Mouse (Mus musculus) liver, embryonic 12.5 days (tissue): ENCODE data around the gene Dclk2. TPM values are rescaled to one million over a fixed set of nuclear protein-coding genes. Genes with fewer than 3 reads are reported as not detected.

Source experiments
- ATAC-seq: fragments of 200-750 bp; cut with Nextera tagmentation; 2 replicates; pipeline ENCODE4 v1.8.0; 2017; ENCODE audit warnings: moderate number of reproducible peaks, mild to moderate bottlenecking, moderate library complexity
- H3K27ac ChIP-seq: fragments of 300-500 bp; sonication (generic); 2 replicates; pipeline ENCODE4 v1.5.1; 2016; ENCODE audit warnings: mild to moderate bottlenecking
- H3K27me3 ChIP-seq: fragments of 300-500 bp; sonication (generic); replicated peaks from 2 replicates; pipeline ENCODE4 v1.6.1; 2016; ENCODE audit warnings: mild to moderate bottlenecking, moderate library complexity
- H3K36me3 ChIP-seq: fragments of 300-500 bp; sonication (generic); 2 replicates; pipeline ENCODE4 v1.6.1; 2016; ENCODE audit warnings: mild to moderate bottlenecking, moderate library complexity
- H3K4me1 ChIP-seq: fragments of 300-500 bp; sonication (generic); 2 replicates; pipeline ENCODE4 v1.6.1; 2016
- H3K4me2 ChIP-seq: fragments of 300-500 bp; sonication (generic); 2 replicates; pipeline ENCODE4 v1.6.1; 2016; ENCODE audit warnings: mild to moderate bottlenecking, moderate library complexity
- H3K4me3 ChIP-seq: fragments of 300-500 bp; sonication (generic); 2 replicates; pipeline ENCODE4 v1.5.1; 2016; ENCODE audit warnings: mild to moderate bottlenecking, moderate library complexity
- H3K9ac ChIP-seq: fragments of 300-500 bp; sonication (generic); 2 replicates; pipeline ENCODE4 v1.6.1; 2016; ENCODE audit warnings: mild to moderate bottlenecking, moderate library complexity
- H3K9me3 ChIP-seq: fragments of 300-500 bp; sonication (generic); replicated peaks from 2 replicates; pipeline ENCODE4 v1.6.1; 2016; ENCODE audit warnings: mild to moderate bottlenecking, moderate library complexity
- WGBS: fragments of 180-500 bp; shearing (Covaris S2); methylation state at CpG from one replicate; pipeline ENCODE4 v1.1.7; 2016; ENCODE audit not compliant: insufficient replicate concordance; 5-methylcytosine and 5-hydroxymethylcytosine counted together
- polyA plus RNA-seq: library from polyadenylated mRNA; unstranded; fragments of >200 nt; fragmentation: Nextera tagmentation; extraction: Ambion mirVana; gene quantifications from 2 replicates; pipeline ENCODE4 v1.2.1, GENCODE M21; 2016

Gene Dclk2
- polyA plus RNA-seq, 1 experiment from 2014 or later: 11.3 TPM

- Histone ChIP-seq H3K36me3 (no peaks in the 10 kb centered on the region), H3K9ac (no peak overlapping the region), H3K4me3 (no peak overlapping the region), H3K4me2 (no peak overlapping the region), H3K4me1 (no peaks in the 10 kb centered on the region), H3K27me3 (no peaks in the 10 kb centered on the region), H3K9me3 (no peaks in the 10 kb centered on the region), H3K27ac (no peak overlapping the region)
- ATAC-seq: no peak
- WGBS: 71% methylated on average over 8 of the region's 8 CpGs
These were observed 62.7 kb downstream of the Dclk2 start for GRCm38 (mm10) chr3:86857833-86858398.

- Histone ChIP-seq H3K4me2 (no peak overlapping the region), H3K27ac (no peak overlapping the region), H3K36me3 (no peaks in the 10 kb centered on the region), H3K9me3 (no peaks in the 10 kb centered on the region), H3K4me3 (no peak overlapping the region), H3K4me1 (no peaks in the 10 kb centered on the region), H3K27me3 (no peaks in the 10 kb centered on the region), H3K9ac (no peak overlapping the region)
- WGBS: 51% methylated on average over 3 of the region's 3 CpGs
- ATAC-seq: no peak
These were observed 67.8 kb downstream of the Dclk2 start for GRCm38 (mm10) chr3:86852867-86853266.

- no peak overlapping the region for H3K4me3 ChIP-seq
- no peaks in the 10 kb centered on the region for H3K27me3 ChIP-seq
- no peaks in the 10 kb centered on the region for H3K9me3 ChIP-seq
- no peaks in the 10 kb centered on the region for H3K36me3 ChIP-seq
- no peak for ATAC-seq
- H3K27ac ChIP-seq: no peak overlapping the region
- no peak overlapping the region for H3K9ac ChIP-seq
- H3K4me2 ChIP-seq: no peak overlapping the region
- H3K4me1 ChIP-seq: no peaks in the 10 kb centered on the region
- WGBS: 63% methylated on average over 7 of the region's 7 CpGs
These were observed 69.5 kb downstream of the Dclk2 start for GRCm38 (mm10) chr3:86851131-86851530.

- Histone ChIP-seq H3K27ac (no peak overlapping the region), H3K27me3 (no peaks in the 10 kb centered on the region), H3K4me2 (no peak overlapping the region), H3K9me3 (no peaks in the 10 kb centered on the region), H3K4me3 (no peak overlapping the region), H3K36me3 (no peaks in the 10 kb centered on the region), H3K4me1 (no peaks in the 10 kb centered on the region), H3K9ac (no peak overlapping the region)
- WGBS: 72% methylated on average over 10 of the region's 10 CpGs
- no peak for ATAC-seq
These were observed 70.1 kb downstream of the Dclk2 start for GRCm38 (mm10) chr3:86850394-86851030.

GRCm38 (mm10) chr3:86849337-86849736, 71.3 kb downstream of the Dclk2 start:
- Histone ChIP-seq H3K9me3 (no peaks in the 10 kb centered on the region), H3K9ac (no peak overlapping the region), H3K4me1 (no peaks in the 10 kb centered on the region), H3K36me3 (no peaks in the 10 kb centered on the region), H3K27ac (no peak overlapping the region), H3K4me3 (no peak overlapping the region), H3K27me3 (no peaks in the 10 kb centered on the region), H3K4me2 (no peak overlapping the region)
- ATAC-seq: no peak
- WGBS: 79% methylated on average over 2 of the region's 2 CpGs

- no peak overlapping the region for H3K4me2 ChIP-seq
- H3K4me1 ChIP-seq: no peaks in the 10 kb centered on the region
- H3K27me3 ChIP-seq: no peaks in the 10 kb centered on the region; the same call in 1 of the 2 replicates
- no peak overlapping the region for H3K9ac ChIP-seq
- H3K4me3 ChIP-seq: no peak overlapping the region
- 48% methylated on average over 2 of the region's 2 CpGs for WGBS
- ATAC-seq: no peak
- H3K36me3 ChIP-seq: no peaks in the 10 kb centered on the region
- H3K9me3 ChIP-seq: no peaks in the 10 kb centered on the region
- no peak overlapping the region for H3K27ac ChIP-seq
These were observed 73.1 kb downstream of the Dclk2 start for GRCm38 (mm10) chr3:86847536-86847935.

GRCm38 (mm10) chr3:86846036-86846435, 74.6 kb downstream of the Dclk2 start:
- H3K4me1 ChIP-seq: no peaks in the 10 kb centered on the region
- no peaks in the 10 kb centered on the region for H3K9me3 ChIP-seq
- no peak overlapping the region for H3K27ac ChIP-seq
- no peak overlapping the region for H3K4me2 ChIP-seq
- ATAC-seq: no peak
- WGBS: 42% methylated on average over 4 of the region's 4 CpGs
- no peaks in the 10 kb centered on the region; the same call in 1 of the 2 replicates for H3K27me3 ChIP-seq
- no peak overlapping the region for H3K4me3 ChIP-seq
- H3K9ac ChIP-seq: no peak overlapping the region
- H3K36me3 ChIP-seq: no peaks in the 10 kb centered on the region

- H3K4me2 ChIP-seq: no peak overlapping the region
These were observed 75.1 kb downstream of the Dclk2 start for GRCm38 (mm10) chr3:86845578-86845977.

GRCm38 (mm10) chr3:86844804-86845481, 75.7 kb downstream of the Dclk2 start:
- H3K4me1 ChIP-seq: no peaks in the 10 kb centered on the region
- H3K9me3 ChIP-seq: no peaks in the 10 kb centered on the region
- H3K27ac ChIP-seq: no peak overlapping the region
- H3K9ac ChIP-seq: no peak overlapping the region
- no peak overlapping the region for H3K4me2 ChIP-seq
- H3K36me3 ChIP-seq: no peaks in the 10 kb centered on the region
- no peak overlapping the region for H3K4me3 ChIP-seq
- WGBS: 27% methylated on average over 8 of the region's 8 CpGs
- no peak for ATAC-seq
- no peaks in the 10 kb centered on the region; the same call in 1 of the 2 replicates for H3K27me3 ChIP-seq

More at GRCm38 (mm10) chr3:86845578-86845977, 75.1 kb downstream of the Dclk2 start:
- Histone ChIP-seq H3K9ac (no peak overlapping the region), H3K27me3 (no peaks in the 10 kb centered on the region; the same call in 1 of the 2 replicates), H3K9me3 (no peaks in the 10 kb centered on the region), H3K4me3 (no peak overlapping the region), H3K36me3 (no peaks in the 10 kb centered on the region), H3K27ac (no peak overlapping the region), H3K4me1 (no peaks in the 10 kb centered on the region)
- WGBS: 63% methylated on average over 1 of the region's 1 CpGs
- no peak for ATAC-seq

- no peaks in the 10 kb centered on the region for H3K9me3 ChIP-seq
- no peak overlapping the region for H3K9ac ChIP-seq
- WGBS: 77% methylated on average over 2 of the region's 2 CpGs
- H3K4me3 ChIP-seq: no peak overlapping the region
- H3K4me2 ChIP-seq: no peak overlapping the region
- ATAC-seq: no peak
- no peaks in the 10 kb centered on the region for H3K4me1 ChIP-seq
- no peak overlapping the region for H3K27ac ChIP-seq
- H3K27me3 ChIP-seq: no peaks in the 10 kb centered on the region; the same call in 1 of the 2 replicates
- no peaks in the 10 kb centered on the region for H3K36me3 ChIP-seq
These were observed 78.2 kb downstream of the Dclk2 start for GRCm38 (mm10) chr3:86842461-86842860.

GRCm38 (mm10) chr3:86839606-86840005, 81.0 kb downstream of the Dclk2 start:
- H3K4me3 ChIP-seq: no peak overlapping the region
- no peaks in the 10 kb centered on the region for H3K36me3 ChIP-seq
- no peak overlapping the region for H3K9ac ChIP-seq
- no peaks in the 10 kb centered on the region; the same call in 1 of the 2 replicates for H3K27me3 ChIP-seq
- no peaks in the 10 kb centered on the region for H3K4me1 ChIP-seq
- ATAC-seq: no peak
- H3K9me3 ChIP-seq: no peaks in the 10 kb centered on the region
- H3K4me2 ChIP-seq: no peak overlapping the region
- no peak overlapping the region for H3K27ac ChIP-seq
- 51% methylated on average over 3 of the region's 3 CpGs for WGBS

- Histone ChIP-seq H3K4me1 (no peaks in the 10 kb centered on the region), H3K27ac (no peak overlapping the region), H3K9me3 (no peaks in the 10 kb centered on the region), H3K4me2 (no peak overlapping the region), H3K36me3 (no peaks in the 10 kb centered on the region), H3K9ac (no peak overlapping the region), H3K4me3 (no peak overlapping the region), H3K27me3 (no peaks in the 10 kb centered on the region)
- 25% methylated on average over 5 of the region's 5 CpGs for WGBS
- ATAC-seq: no peak
These were observed 83.3 kb downstream of the Dclk2 start for GRCm38 (mm10) chr3:86837386-86837785.
